Mouse (Mus musculus) T-helper 1 cell (primary cell): ENCODE measurements around the gene Ttll5.

Source experiments
- in situ Hi-C: fragments of 300-600 bp; cut with MboI, MseI; formaldehyde crosslinking; loops from one replicate; pipeline ENCODE4 v1.15.1; 2025; ENCODE audit warnings: high pct_unique_total_duplicates

Gene Ttll5

DNA sequence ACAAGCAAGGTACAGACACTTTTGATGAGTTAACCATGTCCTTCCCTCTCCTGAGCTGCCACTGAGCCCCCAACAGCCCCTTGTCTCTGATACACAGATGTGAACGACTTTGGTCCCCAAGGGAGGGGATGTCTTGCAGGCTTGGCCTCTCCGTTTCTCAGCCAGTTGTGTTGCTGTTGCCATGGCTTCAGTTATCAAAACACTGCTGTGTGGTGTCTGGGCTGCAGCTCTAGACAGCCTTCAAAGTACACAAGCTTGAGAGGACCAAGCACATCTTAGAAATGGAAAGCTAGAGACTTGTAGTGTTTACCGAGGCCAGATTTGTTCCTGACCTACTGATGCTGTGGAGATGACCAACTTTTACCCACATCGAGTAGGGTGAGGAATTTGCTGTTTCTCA, 102.4 kb downstream of the Ttll5 start:
- in situ Hi-C loops, result no loop called here

DNA sequence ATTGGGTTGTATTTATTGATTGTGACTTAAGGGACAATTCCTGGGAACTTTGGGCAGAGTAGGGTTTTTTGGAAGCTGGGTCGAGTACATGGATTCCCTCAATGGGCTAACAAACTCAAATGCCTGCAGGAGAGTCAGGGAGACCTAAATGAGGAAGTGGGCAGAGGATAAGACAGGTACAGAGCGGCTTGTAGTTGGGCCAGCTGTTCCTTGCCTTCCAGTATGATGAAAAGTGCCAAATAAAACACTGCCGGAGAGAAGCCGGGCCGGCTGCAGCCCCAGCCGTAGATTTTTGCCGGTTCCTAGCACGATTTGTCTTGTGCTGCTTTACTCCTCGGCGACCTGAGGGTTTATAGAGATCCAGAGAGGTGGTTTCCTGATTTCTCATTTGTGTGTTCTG, 104.1 kb downstream of the Ttll5 start:
- in situ Hi-C loops, result no loop called here

- in situ Hi-C loops, result no loop called here
Measured at GRCm38 (mm10) chr12:85929711-85930110, 105.3 kb downstream of the Ttll5 start.

DNA sequence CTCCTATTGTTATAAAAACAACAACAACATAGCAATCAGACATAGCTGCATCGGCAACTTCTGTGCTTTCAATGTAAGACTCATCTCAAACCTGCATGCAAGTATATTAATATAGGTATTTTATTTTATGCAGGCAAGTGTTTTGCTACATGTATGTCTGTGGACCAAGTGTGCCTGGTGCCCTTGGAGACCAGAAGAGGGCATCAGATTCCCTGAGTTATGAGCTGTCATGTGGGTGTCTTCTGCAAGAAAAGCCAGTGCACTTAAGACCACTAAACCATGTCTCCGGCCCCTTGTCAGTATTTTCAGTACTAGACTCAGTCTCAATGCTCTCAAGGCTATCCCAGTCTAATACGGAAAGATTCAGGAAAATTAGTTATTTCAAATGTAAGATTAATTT, 106.3 kb downstream of the Ttll5 start:
- in situ Hi-C loops, result no loop called here

GRCm38 (mm10) chr12:85933241-85933640, 108.8 kb downstream of the Ttll5 start:
- in situ Hi-C loops, result no loop called here

DNA sequence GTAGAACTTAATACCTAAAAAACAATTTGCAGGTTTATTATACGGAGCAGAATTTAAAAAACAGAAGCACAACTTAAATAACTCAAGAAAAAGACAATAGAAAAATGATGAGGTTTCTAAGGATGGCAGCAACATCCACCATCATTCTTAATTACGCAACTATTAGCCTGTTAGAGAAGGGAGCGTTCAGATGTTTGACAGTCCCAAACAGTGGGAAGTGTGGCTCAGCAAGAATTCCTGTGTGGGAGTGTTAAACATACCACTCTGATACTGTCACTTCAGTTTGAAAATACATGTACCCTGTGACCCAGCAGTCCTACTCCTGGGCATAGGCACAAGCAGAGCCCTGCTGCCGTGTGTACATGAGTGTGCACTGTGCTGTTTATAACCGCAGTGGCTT, 112.9 kb downstream of the Ttll5 start:
- in situ Hi-C loops, result no loop called here

DNA sequence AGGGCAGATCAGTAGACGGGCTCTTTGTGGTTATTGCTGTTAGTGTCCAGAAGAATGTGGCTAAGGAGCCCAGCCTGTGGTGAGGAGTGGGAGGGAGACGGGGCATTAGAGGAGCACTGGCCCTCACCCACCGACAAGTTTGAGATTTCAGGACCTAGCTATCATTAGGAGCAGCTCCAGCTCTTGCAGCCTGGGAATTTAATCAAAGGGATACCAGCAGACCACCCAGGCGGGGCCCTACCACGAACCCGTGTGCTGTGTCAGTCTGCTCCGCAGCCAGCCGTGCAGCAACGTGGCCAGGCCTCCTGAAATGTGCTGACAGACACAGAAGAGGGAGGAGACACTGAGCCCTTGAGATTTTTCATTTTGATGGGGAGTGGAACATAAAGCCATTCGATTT, 119.0 kb downstream of the Ttll5 start:
- in situ Hi-C loops, result no loop called here

DNA sequence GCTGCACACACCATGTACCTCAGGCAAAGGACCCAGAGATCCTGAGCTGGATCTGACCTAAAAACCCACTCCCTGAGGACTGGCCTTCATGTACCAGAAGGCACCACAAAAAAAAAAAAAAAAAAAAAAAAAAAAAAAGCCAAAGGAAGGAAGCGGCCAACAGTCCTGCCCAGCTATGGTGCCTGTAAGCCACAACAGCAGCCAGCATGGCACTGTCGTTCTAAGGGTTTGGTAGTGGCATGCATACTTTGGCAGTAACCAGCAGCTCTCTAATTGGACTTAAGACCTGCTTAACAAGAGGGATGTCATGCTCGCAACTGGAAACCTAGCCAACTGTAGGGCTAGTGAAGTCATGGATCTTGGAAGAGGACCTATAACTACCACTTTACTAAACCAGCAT, 120.0 kb downstream of the Ttll5 start:
- in situ Hi-C loops, result no loop called here

- in situ Hi-C loops, result no loop called here
Measured at GRCm38 (mm10) chr12:85947161-85947560, 122.7 kb downstream of the Ttll5 start.

- in situ Hi-C loops, result no loop called here
Measured at GRCm38 (mm10) chr12:85949667-85950066, 125.2 kb downstream of the Ttll5 start.

DNA sequence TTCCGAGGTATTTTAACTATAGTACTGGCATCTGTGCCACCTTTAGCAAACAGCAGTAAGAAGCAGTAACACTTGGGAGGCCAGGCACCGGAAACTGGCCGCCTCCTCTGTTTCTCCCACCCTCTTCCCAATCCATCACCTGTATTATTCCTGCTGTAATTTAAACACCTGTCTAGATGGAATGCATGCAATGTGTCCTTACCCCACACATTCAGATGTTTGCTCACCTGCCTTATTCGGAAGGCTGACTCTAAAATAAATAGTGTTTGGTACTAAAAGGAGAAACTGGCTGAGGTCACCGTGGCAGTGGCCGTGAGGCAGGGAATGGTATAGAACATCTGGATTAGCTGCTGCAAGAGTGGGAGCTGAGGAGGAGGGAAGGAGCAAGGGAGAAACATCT, 125.9 kb downstream of the Ttll5 start:
- in situ Hi-C loops, result no loop called here

GRCm38 (mm10) chr12:85951036-85951435, 126.6 kb downstream of the Ttll5 start:
- in situ Hi-C loops, result no loop called here

GRCm38 (mm10) chr12:85951822-85952221, 127.4 kb downstream of the Ttll5 start:
- in situ Hi-C loops, result no loop called here

DNA sequence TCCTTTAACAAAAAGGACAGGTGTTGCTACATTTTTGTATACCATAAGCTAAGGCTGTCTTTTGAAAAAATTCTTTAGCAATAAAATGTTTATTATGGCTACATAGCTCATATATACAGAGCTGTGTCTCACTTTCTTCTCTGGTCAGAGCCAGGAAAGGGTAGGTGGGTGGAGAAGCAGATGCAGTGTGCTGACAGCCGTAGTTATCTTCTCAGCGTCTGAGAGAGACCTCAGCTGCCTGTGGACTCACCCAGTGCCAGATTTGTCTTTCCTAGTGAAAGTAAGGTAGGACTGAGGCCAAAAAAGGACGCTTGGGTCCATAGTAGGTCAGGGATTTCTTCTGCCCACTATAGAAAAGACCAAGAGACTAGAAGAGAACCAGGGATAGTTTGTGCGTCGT, 127.9 kb downstream of the Ttll5 start:
- in situ Hi-C loops, result no loop called here

DNA sequence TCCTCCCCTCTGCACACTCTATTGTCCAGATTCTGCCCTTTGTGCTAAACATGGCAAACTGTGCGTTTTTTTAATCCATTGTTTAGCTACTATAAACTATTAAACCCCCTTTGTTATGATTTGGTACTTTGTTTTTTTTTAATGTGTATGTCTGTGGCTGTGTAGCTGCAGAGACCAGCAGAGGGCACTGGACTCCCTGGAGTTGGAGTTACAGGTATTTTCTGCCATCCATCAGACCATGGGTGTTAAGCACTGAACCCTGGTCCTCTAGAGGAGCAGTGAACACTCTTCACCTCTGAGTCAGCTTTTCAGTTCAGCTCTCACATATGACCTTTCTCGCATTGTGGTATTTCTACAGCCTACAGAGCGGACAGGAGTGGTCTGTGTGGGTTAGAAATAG, 129.7 kb downstream of the Ttll5 start:
- in situ Hi-C loops, result no loop called here

- in situ Hi-C loops, result loop anchor here (5.0 kb wide), 1 partner anchor 122 kb away; the partner anchor contains the start of gene Tgfb3
Measured at GRCm38 (mm10) chr12:85955062-85955461, 130.6 kb downstream of the Ttll5 start.

DNA sequence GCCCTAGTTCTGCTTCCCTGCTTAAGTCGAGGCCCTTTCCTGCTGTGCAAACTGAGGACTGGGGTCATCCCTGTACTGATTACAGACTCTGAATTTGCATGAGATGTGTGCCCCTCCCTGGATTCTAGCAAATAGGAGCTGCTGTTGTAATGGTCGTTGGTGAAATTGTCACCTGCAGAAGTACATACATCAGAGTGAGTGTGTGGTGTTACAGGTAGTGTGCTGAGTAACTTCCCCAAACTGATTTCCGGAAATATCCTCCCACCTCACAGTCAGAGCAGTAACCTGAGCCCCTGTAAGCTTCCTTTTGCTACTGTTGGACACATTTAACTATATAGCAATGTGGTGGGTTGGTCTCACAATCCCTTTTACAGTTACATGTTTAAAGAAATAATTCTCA, 131.2 kb downstream of the Ttll5 start:
- in situ Hi-C loops, result loop anchor here (5.0 kb wide), 1 partner anchor 122 kb away; the partner anchor contains the start of gene Tgfb3

GRCm38 (mm10) chr12:85956251-85956650, 131.8 kb downstream of the Ttll5 start:
- in situ Hi-C loops, result loop anchor here (5.0 kb wide), 1 partner anchor 121 kb away; the partner anchor contains the start of gene Tgfb3

DNA sequence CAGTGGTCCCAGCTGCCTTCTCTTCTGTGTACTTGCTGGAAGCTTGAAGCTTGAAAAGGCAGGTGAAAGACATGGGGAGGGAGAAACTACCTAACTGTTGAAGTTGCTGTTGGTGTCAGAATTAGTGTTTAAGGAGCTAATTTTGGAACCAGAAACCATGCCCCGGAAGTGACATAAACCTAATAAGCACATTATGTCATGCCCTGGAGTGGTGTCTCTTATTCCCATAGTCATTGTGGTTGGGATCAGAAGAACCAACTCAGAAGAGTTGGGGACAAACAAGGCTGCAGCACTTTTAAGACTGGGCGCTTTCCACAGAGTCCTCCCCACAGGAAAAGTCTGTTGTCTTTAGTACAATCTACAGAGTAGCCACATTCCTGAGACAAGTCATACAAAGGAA, 134.0 kb downstream of the Ttll5 start:
- in situ Hi-C loops, result loop anchor here (5.0 kb wide), 1 partner anchor 119 kb away; the partner anchor contains the start of gene Tgfb3

DNA sequence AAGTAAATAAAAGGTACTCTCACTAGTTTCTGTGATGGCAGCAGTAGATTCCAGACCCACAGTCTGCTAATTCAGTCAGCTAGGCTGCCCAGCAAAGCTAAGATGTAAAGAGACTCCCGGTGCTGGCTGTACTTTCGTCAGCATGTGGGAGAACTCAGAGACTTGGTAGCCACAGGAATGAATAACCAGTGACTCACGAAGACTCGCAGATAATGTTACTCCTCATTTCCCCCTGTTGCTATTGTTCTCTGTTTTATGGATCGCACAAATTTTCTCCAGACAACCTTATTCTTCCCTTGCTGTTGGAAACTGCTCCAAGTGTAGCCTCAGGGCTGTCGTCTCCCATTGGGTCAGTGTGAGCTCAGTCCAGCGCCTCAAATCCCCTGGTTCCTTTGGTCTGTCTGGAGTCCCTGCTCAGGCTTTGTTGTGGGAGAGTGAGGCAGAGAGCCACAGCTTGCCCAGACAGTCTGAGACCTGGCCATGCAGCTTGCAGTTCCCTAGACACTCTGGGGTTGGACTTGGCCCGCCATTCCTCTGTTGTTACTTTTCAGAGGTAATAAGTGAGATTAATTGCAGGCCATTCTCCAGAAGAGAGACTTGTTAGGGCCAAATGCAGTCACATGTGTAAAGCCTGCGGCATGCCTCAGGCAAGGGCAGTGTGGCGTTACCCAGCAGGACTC, 135.5 kb downstream of the Ttll5 start:
- in situ Hi-C loops, result loop anchor here (5.0 kb wide), 1 partner anchor 117 kb away; the partner anchor contains the start of gene Tgfb3

DNA sequence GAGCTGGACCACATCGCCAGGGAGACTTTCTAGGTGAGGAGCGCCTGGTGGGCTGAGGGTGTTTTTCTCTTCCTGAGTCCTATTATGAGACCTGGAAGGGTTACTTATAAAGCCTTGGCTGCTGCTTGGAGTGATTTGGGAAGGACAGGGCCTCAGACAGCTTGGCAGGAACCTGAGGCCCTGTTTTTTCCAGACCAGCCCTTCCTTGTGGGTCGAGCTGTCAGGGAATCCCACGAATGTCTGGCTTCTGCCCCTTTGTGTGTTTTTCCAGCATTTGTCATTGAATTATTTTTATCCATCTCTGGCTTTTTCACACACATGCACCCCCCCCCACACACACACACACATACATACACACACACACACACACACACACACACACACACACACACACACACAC, 136.2 kb downstream of the Ttll5 start:
- in situ Hi-C loops, result no loop called here

DNA sequence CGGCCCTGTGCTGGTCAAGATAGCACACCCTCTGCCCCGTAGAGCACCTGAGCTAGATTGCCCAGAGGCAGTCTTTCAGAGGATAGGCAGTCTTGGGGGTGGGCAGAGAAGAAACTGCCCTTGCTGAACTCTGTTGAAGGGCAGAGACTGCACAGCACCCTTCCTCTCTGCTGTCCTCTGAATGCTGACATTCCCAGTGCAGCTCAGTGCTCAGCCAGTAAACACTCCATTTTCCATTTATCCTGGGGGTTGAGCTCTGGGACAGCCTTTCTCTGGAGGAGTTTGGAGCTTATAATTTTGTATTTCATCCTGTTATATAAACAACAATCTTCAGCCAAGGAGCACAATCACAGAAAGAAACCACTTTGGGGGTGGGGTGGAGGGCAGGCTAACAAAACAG, 138.7 kb downstream of the Ttll5 start:
- in situ Hi-C loops, result no loop called here

DNA sequence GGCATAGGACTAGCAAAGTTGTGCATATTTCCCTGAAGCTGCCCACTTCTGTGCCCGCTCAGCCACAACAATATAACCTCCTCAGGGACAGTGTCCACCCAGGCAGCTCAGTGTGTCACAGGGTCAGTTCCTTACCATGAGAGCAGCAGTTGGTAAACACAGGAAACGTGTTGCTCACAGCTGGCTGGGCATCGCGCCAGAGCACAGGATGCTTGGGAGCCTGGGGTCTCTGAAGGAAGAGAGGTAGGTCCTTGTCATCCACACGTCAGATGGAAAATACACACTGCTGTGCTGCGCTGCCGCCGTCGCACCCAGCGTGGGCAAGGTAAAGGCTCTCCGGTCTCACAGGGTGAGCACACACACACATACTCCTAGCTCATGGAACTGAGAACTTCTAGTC, 139.2 kb downstream of the Ttll5 start:
- in situ Hi-C loops, result no loop called here

- in situ Hi-C loops, result no loop called here
Measured at GRCm38 (mm10) chr12:85964436-85964835, 140.0 kb downstream of the Ttll5 start.
